In the genomic region with DNA sequence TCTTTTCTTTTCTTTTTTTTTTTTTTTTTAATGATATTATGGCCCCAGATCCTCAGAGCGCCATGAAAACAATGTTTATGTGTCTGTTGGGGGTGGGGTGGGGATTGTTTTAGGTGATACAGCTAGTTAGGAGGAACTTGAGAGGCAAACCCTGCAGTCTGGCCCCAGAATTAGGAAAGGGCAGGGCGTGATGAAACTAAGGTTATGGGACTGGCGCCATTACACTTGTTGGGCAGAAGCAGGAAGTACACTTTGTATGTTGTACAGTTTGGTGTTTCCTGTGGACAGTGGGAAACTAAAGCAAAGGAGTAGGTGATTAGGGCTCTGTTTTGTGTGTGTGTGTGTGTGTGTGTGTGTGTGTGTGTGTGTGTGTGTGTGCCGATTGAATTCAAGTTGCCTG, we compare ENCODE assay signal across 8 mouse cellular contexts. TPM values are rescaled to one million over a fixed set of nuclear protein-coding genes. Genes with fewer than 3 reads are reported as not detected.
A peak's percentile ranks its signal among the peaks of the same experiment; 100 is the strongest.
DNase-seq lines count a peak whose midpoint lies in the region; ATAC-seq lines count a peak whose summit lies in the region.

No protein-coding gene starts in this region.

- peaks cover 26% of the 10 kb centered on the region for H3K36me3 ChIP-seq in kidney, embryonic 14.5 days (ENCODE audit: control insufficient read depth, insufficient read depth, low read length)
- 0 out of 2 replicates have a peak, but pooled peaks cover 2% of the 10 kb centered on the region for H3K36me3 ChIP-seq in embryonic facial prominence, embryonic 12.5 days

- DNase-seq in kidney, postnatal 4 days, result no peak
- peak; percentile 70 for DNase-seq in lung, postnatal 25 days (ENCODE audit: low spot score)
- peak; percentile 45 to 63 for DNase-seq in spleen, postnatal 36 days (ENCODE audit: low spot score in 2 of 2)
- no peak for DNase-seq in frontal cortex, postnatal 14 days (ENCODE audit: low spot score in 2 of 2)
- DNase-seq in layer of hippocampus, postnatal 10 days (ENCODE audit: low spot score in 2 of 2), result no peak

- H3K27ac ChIP-seq in kidney, embryonic 14.5 days (ENCODE audit: low read depth, low read length), result no peak overlapping the region
- no peak overlapping the region for H3K27ac ChIP-seq in embryonic facial prominence, embryonic 12.5 days

- H3K4me1 ChIP-seq in kidney, embryonic 14.5 days (ENCODE audit: control insufficient read depth, insufficient read depth, low read length), result 0 out of 2 replicates have a peak, but pooled peaks cover 13% of the 10 kb centered on the region
- H3K4me1 ChIP-seq in embryonic facial prominence, embryonic 12.5 days, result peaks cover 20% of the 10 kb centered on the region; the same call in 1 of the 2 replicates

- H3K4me3 ChIP-seq in kidney, embryonic 14.5 days (ENCODE audit: low read length), result peak overlapping the region; percentile 86
- peak overlapping the region; percentile 95; the same call in 1 of the 2 replicates for H3K4me3 ChIP-seq in embryonic facial prominence, embryonic 12.5 days

- H3K9ac ChIP-seq in kidney, embryonic 14.5 days (ENCODE audit: low read depth, low read length), result no peak overlapping the region
- H3K9ac ChIP-seq in embryonic facial prominence, embryonic 12.5 days, result no peak overlapping the region

- ATAC-seq in kidney, embryonic 14.5 days (ENCODE audit: low FRiP score, low TSS enrichment), result no peak
- no peak for ATAC-seq in embryonic facial prominence, embryonic 12.5 days (ENCODE audit: insufficient number of reproducible peaks, insufficient read depth, low FRiP score, low TSS enrichment)
- peak; percentile 31 for ATAC-seq in inflammation-experienced regulatory T-cells, adult 6 months

- no peaks in the 10 kb centered on the region for H3K27me3 ChIP-seq in kidney, embryonic 14.5 days (ENCODE audit: control insufficient read depth, insufficient read depth, low read length)
- H3K27me3 ChIP-seq in embryonic facial prominence, embryonic 12.5 days, result no peaks in the 10 kb centered on the region

- H3K4me2 ChIP-seq in kidney, embryonic 14.5 days (replicated peaks; ENCODE audit: low read depth, low read length), result peak overlapping the region; percentile 69
- H3K4me2 ChIP-seq in embryonic facial prominence, embryonic 12.5 days (replicated peaks), result peak overlapping the region; percentile 62

- H3K9me3 ChIP-seq in kidney, embryonic 14.5 days (ENCODE audit: control insufficient read depth, low read length), result no peaks in the 10 kb centered on the region
- H3K9me3 ChIP-seq in embryonic facial prominence, embryonic 12.5 days, result no peaks in the 10 kb centered on the region

- WGBS in kidney, embryonic 14.5 days, result 30% methylated on average over 4 of the region's 4 CpGs
- 56% methylated on average over 4 of the region's 4 CpGs for WGBS in embryonic facial prominence, embryonic 12.5 days

RNA-seq across cellular contexts. Expression of gene Nek9, which starts 0.8 kb away (rescaled TPM):
- polyA plus RNA-seq in kidney, embryonic 14.5 days (2014; fragmentation: Nextera tagmentation; extraction: Ambion mirVana), result 13.1 and 19.1 TPM in 2 replicates
- polyA plus RNA-seq in embryonic facial prominence, embryonic 12.5 days (2016; fragmentation: Nextera tagmentation; extraction: Ambion mirVana), result 31.2 and 33.1 TPM in 2 replicates
- polyA plus RNA-seq in inflammation-experienced regulatory T-cells, adult 6 months (2017; shearing (Covaris generic)), result 10 to 100 TPM in 2 of 3 experiments, 1 to 10 TPM in 1; 9.7 to 13.6 (median 10.8) TPM
- 10 to 100 TPM; 29.6 to 31.7 TPM for total RNA-seq in layer of hippocampus, postnatal 10 days (2021)

RNA-seq across cellular contexts. Expression of gene Tmed10, which starts 34.7 kb away (rescaled TPM):
- 314 and 356 TPM in 2 replicates for polyA plus RNA-seq in kidney, embryonic 14.5 days (2014; fragmentation: Nextera tagmentation; extraction: Ambion mirVana)
- polyA plus RNA-seq in embryonic facial prominence, embryonic 12.5 days (2016; fragmentation: Nextera tagmentation; extraction: Ambion mirVana), result 266 and 275 TPM in 2 replicates
- 100 to 1,000 TPM; 186 to 239 (median 213) TPM for polyA plus RNA-seq in inflammation-experienced regulatory T-cells, adult 6 months (2017; shearing (Covaris generic))
- 100 to 1,000 TPM; 147 to 155 TPM for total RNA-seq in layer of hippocampus, postnatal 10 days (2021)

RNA-seq across cellular contexts. Expression of gene Zc2hc1c, which starts 51.6 kb away (rescaled TPM):
- polyA plus RNA-seq in kidney, embryonic 14.5 days (2014; fragmentation: Nextera tagmentation; extraction: Ambion mirVana), result 2.0 and 3.2 TPM in 2 replicates
- 0.78 and 1.1 TPM in 2 replicates for polyA plus RNA-seq in embryonic facial prominence, embryonic 12.5 days (2016; fragmentation: Nextera tagmentation; extraction: Ambion mirVana)
- polyA plus RNA-seq in inflammation-experienced regulatory T-cells, adult 6 months (2017; shearing (Covaris generic)), result under 1 TPM; 0.21 to 0.54 (median 0.24) TPM
- total RNA-seq in layer of hippocampus, postnatal 10 days (2021), result under 1 TPM; 0.33 to 0.71 TPM

RNA-seq across cellular contexts. Expression of gene Acyp1, which starts 51.7 kb away (rescaled TPM):
- 57.7 and 89.4 TPM in 2 replicates for polyA plus RNA-seq in kidney, embryonic 14.5 days (2014; fragmentation: Nextera tagmentation; extraction: Ambion mirVana)
- polyA plus RNA-seq in embryonic facial prominence, embryonic 12.5 days (2016; fragmentation: Nextera tagmentation; extraction: Ambion mirVana), result 43.8 and 45.1 TPM in 2 replicates
- 10 to 100 TPM; 43.3 to 63.7 (median 54.8) TPM for polyA plus RNA-seq in inflammation-experienced regulatory T-cells, adult 6 months (2017; shearing (Covaris generic))
- total RNA-seq in layer of hippocampus, postnatal 10 days (2021), result 10 to 100 TPM; 30.6 to 31.9 TPM

Comparison
In these comparisons a context has a peak if more than half of its experiments do, and no peak if none do; other contexts are left out.
1. DNase-seq: peak in lung, postnatal 25 days (single experiment) and spleen, postnatal 36 days (2 of 2); none in kidney, postnatal 4 days (0 of 2), frontal cortex, postnatal 14 days (0 of 2) and layer of hippocampus, postnatal 10 days (0 of 2).